Mouse (Mus musculus) left cerebral cortex, postnatal 14 days (tissue): ENCODE results near the gene Smad6. TPM values are rescaled to one million over a fixed set of nuclear protein-coding genes. Genes with fewer than 3 reads are reported as not detected.

Experiments
- DNase-seq, 2 experiments: peaks; one replicate each; pipeline ENCODE4 v3.0.0; 2021 to 2022; ENCODE audit warnings: low spot score in 2 of 2, mixed read lengths in 1 of 2
- intact Hi-C: fragments of 180-260 bp; cut with DNase I; formaldehyde crosslinking; loops from one replicate; pipeline ENCODE4 v1.15.1; 2025
- total RNA-seq, 2 experiments: library from RNA; stranded (reverse); gene quantifications; 2 replicates each; pipeline ENCODE4 v1.2.3; 2021

Gene Smad6
- total RNA-seq, 2 experiments from 2014 or later = 1.8 to 2.3 TPM

DNA sequence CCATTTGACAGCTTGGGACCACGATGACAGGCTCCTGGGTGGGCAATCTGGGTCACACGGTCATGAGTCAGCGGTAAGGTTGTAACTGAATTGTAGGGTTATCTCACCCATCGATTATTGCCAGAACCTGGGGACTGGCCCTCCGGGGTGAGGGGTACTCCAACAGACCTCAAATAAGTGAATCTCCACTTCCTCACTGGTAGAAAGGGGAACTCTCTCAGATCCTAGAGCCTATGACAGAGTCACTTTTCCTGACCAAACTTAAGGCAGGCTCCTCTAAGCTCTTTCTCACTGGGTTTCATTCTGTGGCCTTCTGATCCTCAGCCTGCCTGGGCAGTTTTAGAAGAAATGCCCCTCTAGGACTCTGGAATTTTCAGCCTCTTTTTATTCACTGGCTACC, 88.8 kb downstream of the Smad6 start:
- DNase-seq = no peak
- intact Hi-C loops = no loop called here

DNA sequence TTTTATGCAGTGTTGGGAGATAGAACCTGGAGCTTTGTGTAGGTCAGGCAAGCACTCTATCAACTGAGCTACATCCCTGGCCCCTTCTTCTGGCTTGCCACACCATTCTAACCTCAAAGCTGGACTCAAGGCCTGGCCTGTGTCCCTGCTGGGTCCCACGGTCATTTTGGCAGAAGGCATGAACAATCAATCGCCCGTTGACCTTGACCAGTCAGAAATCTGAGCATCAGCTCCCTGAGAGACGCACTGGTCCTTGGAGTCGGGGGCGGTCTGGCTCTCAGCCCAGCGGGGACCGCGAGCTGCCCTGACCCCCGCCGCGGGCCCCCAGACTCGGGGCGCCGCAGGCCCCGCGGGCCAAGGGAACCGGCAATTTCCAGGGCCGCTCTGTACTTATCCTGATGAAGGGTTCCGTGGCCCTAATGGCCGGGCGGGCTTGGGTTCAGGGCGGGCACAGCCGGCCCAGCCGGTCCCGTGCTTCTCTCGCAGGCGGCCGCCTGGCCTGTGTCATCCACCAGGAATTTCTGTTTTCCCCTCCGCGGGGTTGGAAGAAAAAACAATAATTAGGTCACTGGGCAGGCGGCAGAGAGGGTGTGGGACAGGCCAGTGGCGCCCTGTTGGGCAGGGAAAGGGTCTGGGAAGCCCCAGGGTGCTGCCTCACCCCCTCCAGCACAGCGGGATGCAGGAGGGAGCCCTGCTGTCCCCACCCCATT, 94.4 kb downstream of the Smad6 start:
- intact Hi-C loops = no loop called here
- DNase-seq = no peak

DNA sequence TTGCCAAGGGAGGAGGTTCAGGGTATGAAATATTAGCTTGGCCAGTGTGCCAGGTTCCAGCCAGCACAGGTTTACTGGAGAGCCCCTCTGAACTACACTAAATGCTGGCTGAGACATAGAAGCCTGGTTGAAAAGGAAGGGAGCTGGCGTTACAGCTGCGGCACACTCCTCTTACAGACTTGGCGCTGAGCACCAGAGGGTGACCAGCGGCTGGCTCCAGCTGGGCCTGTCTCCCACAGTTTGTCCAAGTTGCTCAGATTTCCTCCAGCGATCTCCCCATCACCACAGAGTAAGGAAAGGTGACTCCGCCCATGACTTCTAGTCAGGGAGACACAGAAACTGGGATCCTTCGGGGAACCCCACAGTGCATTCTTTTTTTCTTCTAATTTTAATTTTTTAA, 95.5 kb downstream of the Smad6 start:
- intact Hi-C loops = no loop called here
- DNase-seq = no peak

DNA sequence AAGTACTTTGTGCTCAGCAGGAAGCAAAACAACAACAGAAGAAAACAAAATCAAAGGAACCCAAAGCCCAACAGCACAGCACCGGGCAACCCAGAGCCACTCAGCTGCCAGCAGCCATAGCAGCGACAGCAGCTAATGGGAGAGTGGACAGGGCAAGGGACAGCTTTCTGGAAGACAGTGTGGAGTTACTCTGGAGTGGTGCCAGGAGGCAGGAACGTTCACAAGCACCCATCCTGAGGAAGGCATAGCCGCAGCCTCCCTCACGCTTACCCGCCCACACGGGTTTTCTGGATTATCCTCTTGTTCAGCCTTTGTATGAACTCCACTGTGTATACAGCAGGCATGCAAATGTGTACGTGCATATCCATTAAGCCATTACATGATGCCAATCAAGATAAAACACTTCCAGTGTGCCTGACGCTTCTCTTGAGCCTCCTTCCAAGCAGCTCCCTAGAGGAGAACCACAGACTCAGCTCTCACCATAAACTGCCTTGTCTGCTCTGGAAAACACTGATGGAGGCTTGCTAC, 98.6 kb downstream of the Smad6 start:
- intact Hi-C loops = no loop called here

DNA sequence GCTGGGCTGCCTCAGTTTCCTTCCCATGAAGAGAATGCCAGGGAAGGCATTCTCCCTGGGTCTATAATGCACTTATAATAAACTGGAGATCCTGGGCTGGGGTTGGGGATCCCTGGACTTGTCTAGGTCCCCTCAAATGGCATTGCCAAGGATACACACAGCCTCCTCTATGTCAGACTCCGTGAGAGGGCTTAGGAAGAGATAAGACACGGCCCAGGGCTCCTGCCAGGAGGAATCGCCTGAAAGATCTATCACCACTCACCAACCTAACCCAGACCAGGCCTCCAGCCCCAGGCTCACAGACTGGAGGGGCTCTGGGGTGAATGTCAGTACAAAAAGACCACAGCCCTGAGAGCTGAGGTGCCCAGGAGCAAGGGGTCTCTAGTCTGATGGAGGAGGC, 102.2 kb downstream of the Smad6 start:
- DNase-seq = no peak
- intact Hi-C loops = loop anchor here (5.0 kb wide), 1 partner anchor 168 kb away; no protein-coding TSS in a partner anchor

More for the DNA sequence above, 98.6 kb downstream of the Smad6 start:
- no peak for DNase-seq

DNA sequence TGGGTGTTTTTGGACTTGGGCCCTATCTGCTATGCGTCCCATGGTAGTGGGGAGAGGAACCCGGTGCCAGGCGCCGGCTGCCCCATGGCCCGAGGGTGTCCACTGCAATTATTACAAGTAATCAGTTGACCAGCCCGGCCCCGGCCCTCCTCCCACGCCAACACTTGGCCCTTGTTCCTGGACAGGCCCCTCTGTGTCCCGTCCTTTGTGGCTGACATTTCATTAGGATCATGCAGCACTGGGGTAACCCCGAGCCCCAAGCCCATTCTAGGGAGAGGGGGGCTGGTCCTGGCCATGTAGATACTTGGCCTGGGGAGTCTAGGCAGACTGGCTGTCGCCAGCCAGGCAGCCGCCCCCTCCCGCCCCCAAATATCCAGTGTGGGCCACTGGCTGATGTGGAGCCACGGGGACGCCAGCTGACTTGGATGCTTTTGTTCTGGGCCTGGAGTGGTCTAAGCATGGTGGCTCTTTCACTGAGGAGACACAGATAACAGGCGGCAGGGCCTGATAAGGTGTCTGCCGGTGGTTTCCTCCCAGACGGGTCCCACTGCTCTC, 102.8 kb downstream of the Smad6 start:
- DNase-seq = no peak
- intact Hi-C loops = loop anchor here (5.0 kb wide), 1 partner anchor 168 kb away; no protein-coding TSS in a partner anchor

DNA sequence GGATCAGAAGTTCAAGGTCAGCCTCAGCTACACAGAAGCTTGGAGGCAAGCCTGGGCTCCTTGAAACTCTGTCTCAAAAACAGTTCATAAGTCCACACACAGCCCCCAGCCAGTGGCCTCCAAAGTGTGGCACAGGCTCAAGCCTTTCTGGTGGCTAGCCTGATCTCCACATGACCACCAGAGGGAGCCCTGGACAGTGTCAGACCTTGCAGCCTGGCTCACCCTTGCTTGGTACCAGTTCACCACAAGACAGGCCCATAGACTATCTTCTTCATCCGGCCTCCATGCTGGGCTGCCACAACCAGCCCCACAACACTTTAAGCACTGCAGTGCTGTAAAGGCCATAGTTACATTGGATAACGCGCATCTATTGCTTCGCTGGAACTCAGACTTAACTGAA, 103.6 kb downstream of the Smad6 start:
- DNase-seq = peak; percentile 69 to 75
- intact Hi-C loops = loop anchor here (5.0 kb wide), 1 partner anchor 169 kb away; no protein-coding TSS in a partner anchor

DNA sequence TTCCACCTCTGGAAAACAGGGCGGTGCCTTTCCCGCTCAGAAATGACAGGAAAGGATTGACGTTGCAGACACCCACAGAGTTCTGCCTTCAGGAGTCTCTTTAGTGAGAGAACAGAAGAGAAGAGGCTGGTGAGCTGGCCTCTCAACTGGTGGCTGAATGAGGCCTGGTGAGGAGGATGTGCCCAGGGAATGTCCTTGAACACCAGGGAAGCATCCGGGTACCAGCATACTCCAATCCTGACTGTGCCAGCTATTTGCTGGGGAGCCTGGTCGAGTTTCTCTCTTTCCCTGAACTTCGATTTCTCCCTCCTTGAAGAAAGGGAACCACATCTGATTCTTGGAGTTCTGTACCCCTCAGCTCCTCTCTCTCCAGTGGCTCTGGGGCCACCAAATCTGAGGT, 105.4 kb downstream of the Smad6 start:
- no peak for DNase-seq
- intact Hi-C loops = loop anchor here (5.0 kb wide), 1 partner anchor 171 kb away; no protein-coding TSS in a partner anchor

DNA sequence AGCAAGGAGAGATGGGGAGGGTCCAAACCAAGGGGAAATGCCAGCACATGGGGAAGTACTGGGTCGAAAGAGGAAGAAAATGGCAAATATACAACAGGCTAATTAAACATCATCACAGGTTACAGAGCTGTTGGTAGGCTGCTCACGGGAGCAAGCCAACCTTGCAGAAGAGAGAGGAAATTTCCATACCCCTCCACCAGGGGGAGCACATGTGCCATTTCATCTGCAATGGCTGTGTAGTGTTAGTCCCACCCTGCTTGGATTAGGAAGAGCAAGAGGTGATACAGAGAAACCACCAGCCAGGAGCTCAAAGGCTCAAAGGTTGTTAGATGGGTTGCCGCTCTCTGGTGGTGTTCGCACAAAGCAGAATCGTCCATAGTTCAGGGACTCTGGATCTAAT, 105.9 kb downstream of the Smad6 start:
- intact Hi-C loops = loop anchor here (5.0 kb wide), 1 partner anchor 171 kb away; no protein-coding TSS in a partner anchor

DNA sequence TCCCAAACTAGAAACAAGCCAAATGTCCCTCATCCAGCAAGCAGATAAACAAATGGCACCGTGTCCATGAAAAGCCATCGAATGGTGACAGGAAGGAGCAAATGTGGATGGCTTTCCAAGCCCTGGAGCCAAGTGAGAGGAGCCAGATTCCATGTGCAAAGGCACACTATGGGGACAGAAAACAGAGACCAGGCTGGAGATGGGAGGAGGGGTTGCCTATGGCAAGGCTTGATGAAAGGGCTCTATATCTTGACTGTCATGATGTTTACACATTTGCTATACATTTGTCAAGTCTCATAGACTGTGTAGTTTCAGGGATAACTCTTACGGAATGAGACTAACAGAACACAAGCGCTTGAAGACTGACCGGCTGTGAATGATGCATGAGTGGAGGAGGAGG, 106.9 kb downstream of the Smad6 start:
- DNase-seq = no peak
- intact Hi-C loops = loop anchor here (5.0 kb wide), 1 partner anchor 172 kb away; no protein-coding TSS in a partner anchor

More for the DNA sequence above, 105.9 kb downstream of the Smad6 start:
- peak; percentile 31 to 56 for DNase-seq

DNA sequence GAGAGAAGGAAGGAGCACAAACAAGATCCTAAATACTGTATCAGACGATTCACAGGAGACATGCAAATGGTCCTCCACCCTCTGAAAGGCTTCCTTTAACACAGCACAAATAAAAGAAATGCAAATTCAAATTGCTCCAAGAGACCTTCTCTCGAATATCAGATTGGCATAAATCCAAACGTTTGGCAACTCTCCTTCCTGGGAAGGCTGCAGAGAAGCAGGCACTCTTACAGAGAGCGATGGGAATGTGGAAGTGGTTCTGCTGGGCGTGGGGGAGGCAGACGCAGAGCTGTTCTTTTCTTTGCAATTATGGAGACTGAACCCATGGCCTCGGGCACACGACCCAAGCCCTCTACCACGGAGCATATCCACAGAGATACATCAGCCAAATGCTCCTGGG, 109.8 kb downstream of the Smad6 start:
- no peak for DNase-seq
- intact Hi-C loops = no loop called here

DNA sequence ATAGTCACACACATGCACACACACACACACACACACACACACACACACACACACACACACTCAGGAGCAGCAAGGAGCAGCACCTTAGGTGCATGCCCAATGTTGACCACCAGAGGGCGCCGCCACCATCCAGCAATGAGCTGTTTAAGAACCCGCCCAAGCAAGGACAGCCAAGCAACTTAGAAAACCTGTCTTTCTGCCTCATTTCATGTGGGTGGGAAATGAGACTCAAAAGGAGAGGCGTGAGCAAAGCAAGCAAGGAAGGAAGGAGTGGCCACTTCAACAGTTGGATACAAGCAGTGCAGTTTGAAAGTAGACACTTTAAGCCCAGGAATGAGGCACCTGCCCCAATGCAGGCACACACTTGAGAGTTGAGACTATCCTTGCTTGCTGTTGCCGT, 112.2 kb downstream of the Smad6 start:
- peak; percentile 81 to 94 for DNase-seq
- intact Hi-C loops = no loop called here

DNA sequence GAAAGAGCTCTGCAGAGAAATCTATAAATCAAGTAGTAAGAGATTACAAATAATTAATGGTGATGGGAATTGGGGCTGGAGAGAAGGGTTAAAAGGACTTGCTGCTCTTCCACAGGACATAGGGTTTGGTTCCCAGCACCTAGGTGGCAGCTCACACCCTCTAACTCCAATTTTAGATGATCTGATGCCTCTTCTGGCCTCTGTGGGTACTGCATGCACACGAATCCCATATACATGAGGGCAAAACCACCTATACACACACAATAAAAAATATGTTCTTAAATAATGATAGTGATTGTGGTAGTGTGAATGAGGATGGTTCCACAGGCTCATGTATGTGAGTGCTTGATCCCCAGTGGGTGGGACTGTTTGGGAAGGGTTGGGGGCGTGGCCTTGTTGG, 117.3 kb downstream of the Smad6 start:
- intact Hi-C loops = no loop called here

More for the DNA sequence above, 117.3 kb downstream of the Smad6 start:
- DNase-seq = no peak

Other genes with a start within 250 kb of the Smad6 start
- not detected for gene Lctl, start 95.1 kb upstream of the Smad6 start, total RNA-seq
- 1 to 10 TPM; 3.3 to 5.4 TPM for gene Zwilch, start 151.0 kb upstream of the Smad6 start, total RNA-seq
- 100 to 1,000 TPM; 484 to 496 TPM for gene Rpl4, start 151.3 kb upstream of the Smad6 start, total RNA-seq
- gene Snapc5, start 157.2 kb upstream of the Smad6 start, total RNA-seq = 10 to 100 TPM; 20.0 to 20.7 TPM
- gene Uchl4, start 213.1 kb upstream of the Smad6 start, total RNA-seq = 1 to 10 TPM; 2.2 to 3.2 TPM
- gene Map2k1, start 231.6 kb upstream of the Smad6 start, total RNA-seq = 100 to 1,000 TPM; 212 to 216 TPM